Mouse (Mus musculus): ENCODE measurements around the gene Slc25a21.

DNA sequence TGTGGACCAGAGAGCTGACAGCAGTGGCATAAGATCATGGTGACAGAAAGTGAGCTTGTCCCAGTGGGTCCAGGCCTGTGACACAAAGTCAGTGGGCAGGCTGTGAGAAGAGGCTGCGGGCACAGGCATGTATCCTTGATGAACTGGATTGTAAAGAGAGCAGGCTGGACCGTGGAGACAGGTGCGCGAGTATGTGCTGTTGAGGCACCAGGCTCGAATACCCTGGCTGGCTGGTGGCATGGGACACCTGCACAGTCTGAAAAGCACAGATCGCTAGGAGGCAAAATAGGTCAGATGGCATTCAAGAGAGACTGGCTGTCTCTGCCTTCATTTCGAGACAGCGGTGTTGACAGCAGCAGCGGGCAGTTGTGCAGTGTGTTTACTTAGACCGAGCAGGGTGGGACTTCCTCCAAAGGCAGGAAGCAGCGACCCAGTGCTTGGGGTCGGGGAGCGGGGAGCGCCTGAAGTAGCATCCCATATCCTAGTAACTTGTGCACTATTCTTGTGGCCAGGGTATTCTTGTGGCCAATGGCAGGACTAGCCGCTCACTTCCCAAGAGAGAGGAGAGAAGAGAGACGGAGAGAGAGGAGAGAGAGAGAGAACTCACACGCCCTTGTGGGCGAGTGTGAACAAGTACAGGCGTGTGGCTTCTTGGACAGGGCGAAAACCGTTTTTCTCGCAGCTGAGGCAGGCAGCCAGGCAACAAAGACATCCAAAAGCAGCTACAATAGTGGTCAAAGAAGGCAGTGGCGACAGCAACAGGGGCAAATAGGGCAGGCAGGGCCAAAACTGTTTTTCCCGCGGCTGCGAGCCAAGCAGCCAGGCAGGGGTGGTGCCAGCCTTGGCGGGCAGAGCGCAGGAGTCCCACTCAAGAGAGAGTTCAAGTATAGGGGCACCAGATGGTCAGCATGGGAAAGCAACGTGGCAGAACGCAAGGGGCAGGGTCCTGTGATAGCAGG lies 14.4 kb upstream of the Slc25a21 start:
- TF ChIP-seq POLR2A (IDR thresholded peaks at IDR 0.05; ENCODE audit: borderline replicate concordance, low read depth, low read length) = no peak
- no peak for TF ChIP-seq CTCF (IDR thresholded peaks at IDR 0.05; ENCODE audit: low read depth, low read length)
